Mouse (Mus musculus) embryonic facial prominence, embryonic 11.5 days (tissue): ENCODE data around the gene 4930505A04Rik. TPM values are rescaled to one million over a fixed set of nuclear protein-coding genes. Genes with fewer than 3 reads are reported as not detected.

ENCODE experiments used
- ATAC-seq: fragments of 200-750 bp; cut with Nextera tagmentation; replicated peaks from 2 replicates; pipeline ENCODE4 v1.8.0; 2017; ENCODE audit warnings: low read depth; ENCODE audit not compliant: insufficient number of reproducible peaks, low FRiP score, low TSS enrichment
- DNase-seq: peaks from one replicate; pipeline ENCODE4 v3.0.0-alpha.2; 2015; ENCODE audit warnings: low spot score
- H3K27ac ChIP-seq: fragments of 300-500 bp; sonication (generic); replicated peaks from 2 replicates; pipeline ENCODE4 v1.5.1; 2014; ENCODE audit warnings: mild to moderate bottlenecking, low read depth, low read length, control low read depth
- H3K27me3 ChIP-seq: fragments of 300-500 bp; sonication (generic); 2 replicates; pipeline ENCODE4 v1.6.1; 2014; ENCODE audit warnings: mild to moderate bottlenecking, low read length, moderate library complexity, mixed read lengths; ENCODE audit not compliant: control insufficient read depth, insufficient read depth
- H3K36me3 ChIP-seq: fragments of 300-500 bp; sonication (generic); replicated peaks from 2 replicates; pipeline ENCODE4 v1.6.1; 2014; ENCODE audit warnings: low read depth, mild to moderate bottlenecking, low read length, moderate library complexity, mixed read lengths; ENCODE audit not compliant: control insufficient read depth, insufficient read depth
- H3K4me1 ChIP-seq: fragments of 300-500 bp; sonication (generic); 2 replicates; pipeline ENCODE4 v1.6.1; 2014; ENCODE audit warnings: low read length, mixed read lengths; ENCODE audit not compliant: control insufficient read depth, insufficient read depth
- H3K4me2 ChIP-seq: fragments of 300-500 bp; sonication (generic); 2 replicates; pipeline ENCODE4 v1.6.1; 2014; ENCODE audit warnings: low read depth, mild to moderate bottlenecking, control low read depth, low read length, moderate library complexity
- H3K4me3 ChIP-seq: fragments of 300-500 bp; sonication (generic); 2 replicates; pipeline ENCODE4 v1.5.1; 2014; ENCODE audit warnings: low read depth, low read length, control low read depth
- H3K9ac ChIP-seq: fragments of 300-500 bp; sonication (generic); replicated peaks from 2 replicates; pipeline ENCODE4 v1.6.1; 2014; ENCODE audit warnings: mild to moderate bottlenecking, control low read depth, low read length
- H3K9me3 ChIP-seq: fragments of 300-500 bp; sonication (generic); replicated peaks from 2 replicates; pipeline ENCODE4 v1.6.1; 2016; ENCODE audit warnings: mild to moderate bottlenecking, low read length, inconsistent platforms, mixed read lengths; ENCODE audit not compliant: control insufficient read depth
- WGBS: fragments of 180-500 bp; shearing (Covaris S2); extraction: QIAGEN DNeasy Blood & Tissue Kit; methylation state at CpG from one replicate; pipeline ENCODE4 v1.1.7; 2014; 5-methylcytosine and 5-hydroxymethylcytosine counted together
- polyA plus RNA-seq: library from polyadenylated mRNA; unstranded; fragments of >200 nt; fragmentation: Nextera tagmentation; extraction: Ambion mirVana; gene quantifications from 2 replicates; pipeline ENCODE4 v1.2.1, GENCODE M21; 2014

4930505A04Rik gene
- polyA plus RNA-seq, 1 experiment from 2014 or later, result not detected

DNA sequence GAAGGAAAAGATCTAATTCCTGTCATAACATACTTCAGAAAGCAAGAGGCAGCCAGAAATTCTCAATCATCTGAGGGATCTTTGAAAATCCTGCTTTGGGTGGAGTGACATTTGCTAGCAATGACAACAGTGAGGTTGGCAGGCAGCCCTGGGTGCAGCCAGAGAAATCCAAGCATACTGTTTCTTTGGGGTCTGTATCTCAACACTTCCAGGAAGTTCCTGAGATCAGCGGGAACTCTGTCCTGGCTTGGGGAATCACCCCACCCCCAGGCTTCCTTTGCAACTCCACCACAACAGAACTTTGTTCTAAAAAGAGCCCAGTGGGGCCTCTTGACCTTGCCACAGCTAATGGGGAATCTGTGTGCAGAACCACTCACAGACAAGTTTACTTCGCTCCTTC lies 66.0 kb downstream of the 4930505A04Rik start:
- no peaks in the 10 kb centered on the region for H3K4me1 ChIP-seq
- no peaks in the 10 kb centered on the region for H3K36me3 ChIP-seq
- H3K9ac ChIP-seq, result no peak overlapping the region
- no peaks in the 10 kb centered on the region for H3K9me3 ChIP-seq
- no peak overlapping the region for H3K27ac ChIP-seq
- peak; percentile 2 for DNase-seq
- WGBS, result 26% methylated on average over 2 of the region's 2 CpGs
- ATAC-seq, result no peak
- H3K4me2 ChIP-seq, result no peak overlapping the region
- no peaks in the 10 kb centered on the region for H3K27me3 ChIP-seq
- H3K4me3 ChIP-seq, result no peak overlapping the region

DNA sequence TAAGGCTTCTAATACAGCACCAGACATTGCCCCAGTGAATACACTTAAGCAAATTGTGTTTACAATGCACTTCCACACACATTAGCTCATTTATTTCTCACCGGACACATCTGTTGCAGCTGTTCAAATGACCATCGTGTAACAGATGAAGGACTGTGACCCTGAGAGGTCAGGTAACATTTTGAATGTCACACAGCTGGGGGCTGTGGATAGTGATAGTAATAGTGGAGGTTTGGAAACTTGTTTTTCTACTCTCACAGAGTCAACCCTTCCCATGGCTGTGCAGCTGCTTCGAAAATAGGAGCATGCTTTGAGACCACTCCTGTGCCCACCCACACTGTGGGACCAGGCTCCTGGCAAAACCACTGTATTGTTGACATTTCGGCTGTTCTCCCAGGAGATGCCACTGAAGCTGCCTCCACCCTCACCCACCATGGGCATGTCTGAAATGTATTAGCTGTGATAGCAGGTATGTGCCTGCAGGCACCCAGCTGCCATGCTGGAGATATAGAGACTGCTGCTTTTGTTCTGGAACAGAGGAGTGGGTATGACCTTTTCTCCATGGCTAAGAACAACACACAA lies 66.9 kb downstream of the 4930505A04Rik start:
- DNase-seq, result peak; percentile 1
- no peaks in the 10 kb centered on the region for H3K27me3 ChIP-seq
- no peak overlapping the region for H3K4me2 ChIP-seq

DNA sequence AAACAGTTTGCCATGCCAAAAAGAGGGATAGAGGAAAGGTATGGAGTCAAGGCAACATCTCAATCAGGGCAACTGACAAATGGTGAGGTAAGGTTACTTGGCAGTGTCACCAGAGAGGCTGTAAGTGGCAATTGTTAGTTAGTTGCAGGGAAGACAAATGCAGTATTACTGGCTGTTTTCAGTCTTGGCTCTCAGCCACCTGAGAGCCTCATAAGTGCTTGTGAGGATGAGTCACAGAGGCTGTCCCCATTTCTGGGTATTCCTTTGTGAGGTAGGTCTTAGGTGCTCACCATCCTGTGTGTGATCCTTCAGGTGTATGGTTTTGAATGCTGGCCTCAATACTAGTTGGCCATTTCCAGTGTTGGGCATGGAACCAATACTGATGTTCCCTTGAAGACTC lies 77.3 kb downstream of the 4930505A04Rik start:
- Histone ChIP-seq H3K4me2 (no peak overlapping the region), H3K36me3 (no peaks in the 10 kb centered on the region), H3K27ac (no peak overlapping the region), H3K4me3 (no peak overlapping the region), H3K9ac (no peak overlapping the region), H3K9me3 (no peaks in the 10 kb centered on the region), H3K4me1 (no peaks in the 10 kb centered on the region), H3K27me3 (no peaks in the 10 kb centered on the region)
- no peak for ATAC-seq
- no peak for DNase-seq

More for the DNA sequence above, 66.9 kb downstream of the 4930505A04Rik start:
- WGBS, result 23% methylated on average over 4 of the region's 4 CpGs
- no peak overlapping the region for H3K27ac ChIP-seq
- H3K9me3 ChIP-seq, result no peaks in the 10 kb centered on the region
- ATAC-seq, result 0 out of 2 replicates have a peak, but pooled peaks have one; percentile 23
- no peak overlapping the region for H3K9ac ChIP-seq
- H3K36me3 ChIP-seq, result no peaks in the 10 kb centered on the region
- H3K4me3 ChIP-seq, result no peak overlapping the region
- H3K4me1 ChIP-seq, result no peaks in the 10 kb centered on the region

DNA sequence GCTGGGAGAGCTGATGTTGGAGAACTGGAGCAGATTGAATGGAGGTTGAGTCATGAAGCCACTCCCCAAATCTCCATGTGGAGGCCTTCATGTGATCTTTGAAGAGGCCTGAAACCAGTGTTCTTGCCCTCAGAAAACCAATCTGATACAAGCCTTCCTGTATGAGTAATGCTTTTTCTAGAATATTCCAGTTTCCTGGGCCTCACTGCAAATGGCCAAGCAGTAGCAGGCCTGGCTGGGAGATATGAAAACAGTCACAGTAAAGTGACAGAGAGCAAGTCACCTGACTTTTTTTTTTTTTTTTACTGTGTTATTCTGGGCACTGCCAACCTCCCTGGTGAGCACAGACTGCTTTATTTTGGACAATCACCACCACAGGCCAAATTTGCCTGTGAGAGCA lies 88.6 kb downstream of the 4930505A04Rik start:
- H3K9me3 ChIP-seq, result no peaks in the 10 kb centered on the region
- no peak overlapping the region for H3K9ac ChIP-seq
- H3K36me3 ChIP-seq, result no peaks in the 10 kb centered on the region
- H3K4me2 ChIP-seq, result no peak overlapping the region
- DNase-seq, result no peak
- no peak for ATAC-seq
- H3K4me3 ChIP-seq, result no peak overlapping the region
- H3K27ac ChIP-seq, result no peak overlapping the region
- no peaks in the 10 kb centered on the region for H3K27me3 ChIP-seq
- H3K4me1 ChIP-seq, result no peaks in the 10 kb centered on the region

Other genes starting within 250 kb of the 4930505A04Rik start
- 68.3 and 69.7 TPM in 2 replicates for gene Sptbn1, start 203.7 kb downstream of the 4930505A04Rik start, polyA plus RNA-seq
- gene Acyp2, start 177.8 kb upstream of the 4930505A04Rik start, polyA plus RNA-seq, result 7.6 and 8.5 TPM in 2 replicates